Mouse (Mus musculus) ES-Bruce4 (cell line): ENCODE results near the gene Piwil4.

ENCODE experiments used
- CTCF ChIP-seq: IDR thresholded peaks from one replicate; pipeline ENCODE4 v1.8.1; 2011; ENCODE audit warnings: low read depth, low read length
- POLR2A ChIP-seq: IDR thresholded peaks from one replicate; pipeline ENCODE4 v1.8.1; 2011; ENCODE audit warnings: low read length; ENCODE audit not compliant: insufficient read depth

- TF ChIP-seq POLR2A: no peak
- no peak for TF ChIP-seq CTCF
These were observed 77.7 kb downstream of the Piwil4 start for GRCm38 (mm10) chr9:14662876-14663275.
